Mouse (Mus musculus): ENCODE measurements at regions not wholly inside any gene's neighbourhood (a gene's known extent, or its start where the extent isn't known, plus 50 kb on each side); places are given as distances from the start of the nearest gene placed in this dataset.
A peak's percentile ranks its signal among the peaks of the same experiment; 100 is the strongest.

DNA sequence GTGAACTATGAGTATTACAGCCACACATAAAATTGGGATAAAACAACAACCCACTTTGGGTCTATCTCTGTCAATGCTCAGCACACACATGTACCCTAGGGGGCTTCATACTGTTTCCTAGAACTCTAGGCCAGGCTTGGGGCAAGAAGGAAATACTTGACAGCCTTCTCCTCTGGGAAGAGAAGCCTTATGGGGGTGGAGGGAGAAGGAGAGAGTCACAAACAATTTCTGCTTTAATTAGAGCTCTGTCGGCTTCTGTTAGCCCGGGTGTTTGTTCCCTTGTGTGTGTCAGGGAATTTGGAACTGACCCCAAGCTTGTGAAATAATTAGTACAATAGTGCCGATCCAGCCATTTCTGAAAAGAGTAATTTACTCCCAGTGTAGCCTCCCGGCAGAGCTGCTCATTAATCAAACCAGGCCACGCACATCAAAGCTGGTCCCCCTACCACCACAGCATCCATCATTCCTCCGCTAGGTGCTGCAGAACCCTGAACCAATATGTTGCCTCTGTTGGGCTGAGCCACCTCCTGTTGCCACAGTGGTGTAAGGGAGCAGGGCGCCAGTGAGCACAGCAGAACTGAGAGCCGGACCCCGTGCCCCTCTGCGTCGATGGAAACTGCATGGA lies 307.3 kb downstream of the Tmem114 start:
- Histone ChIP-seq H3K27me3 (no peaks in the 10 kb centered on the region), H3K9me3 (no peaks in the 10 kb centered on the region), H3K4me3 (replicated peaks) (no peak overlapping the region), H3K27ac (no peak overlapping the region), H3K9ac (no peak overlapping the region), H3K36me3 (replicated peaks) (no peaks in the 10 kb centered on the region), H3K4me2 (no peak overlapping the region), H3K4me1 (peaks cover 3% of the 10 kb centered on the region; the same call in 1 of the 2 replicates)
- ATAC-seq (ENCODE audit: low FRiP score) = peak; percentile 75; the same call in 1 of the 2 replicates
- WGBS = 46% methylated on average over 11 of the region's 11 CpGs

DNA sequence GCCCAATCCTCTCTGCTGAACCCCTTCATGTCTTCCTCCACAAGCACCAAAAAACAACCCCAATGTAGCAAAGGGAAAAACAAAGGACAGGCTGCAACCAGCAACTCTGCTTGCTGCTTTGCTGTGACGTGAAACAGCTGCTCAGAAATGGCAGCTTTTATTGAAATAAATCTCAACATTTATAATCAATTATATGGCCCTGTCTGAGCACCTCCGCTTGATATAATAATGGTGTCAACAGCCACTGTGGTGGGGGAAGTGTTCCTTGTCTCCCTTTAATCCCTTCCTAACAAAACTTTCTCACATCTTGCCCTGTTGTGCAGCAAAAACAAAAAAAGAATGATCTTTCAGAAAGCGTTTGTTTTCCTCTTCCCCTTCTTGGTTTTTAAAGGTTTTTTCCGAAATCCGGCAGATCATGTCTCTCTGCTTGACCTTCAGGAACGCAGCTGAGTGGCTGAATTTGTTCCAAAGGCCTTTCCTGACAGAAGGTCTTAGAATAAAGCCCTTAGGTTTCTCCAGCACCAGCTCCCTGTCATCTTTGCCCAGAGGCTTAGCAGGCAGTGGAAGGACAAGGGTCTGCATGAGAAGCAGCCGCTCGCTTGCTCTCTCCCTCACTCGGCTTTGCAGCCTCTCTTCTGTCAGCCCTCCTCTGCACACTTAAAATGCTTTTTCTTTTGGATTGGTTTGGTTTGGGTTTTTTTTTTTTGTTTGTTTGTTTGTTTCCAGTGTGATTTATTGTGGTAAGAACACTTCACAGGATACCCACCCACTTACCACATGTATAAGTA lies 313.4 kb downstream of the Tmem114 start:
- no peak for ATAC-seq (ENCODE audit: low FRiP score)
- Histone ChIP-seq H3K9ac (no peak overlapping the region), H3K9me3 (no peaks in the 10 kb centered on the region), H3K4me3 (replicated peaks) (no peak overlapping the region), H3K36me3 (replicated peaks) (no peaks in the 10 kb centered on the region), H3K27ac (no peak overlapping the region), H3K27me3 (no peaks in the 10 kb centered on the region), H3K4me2 (no peak overlapping the region), H3K4me1 (peaks cover 10% of the 10 kb centered on the region)
- 31% methylated on average over 9 of the region's 9 CpGs for WGBS

DNA sequence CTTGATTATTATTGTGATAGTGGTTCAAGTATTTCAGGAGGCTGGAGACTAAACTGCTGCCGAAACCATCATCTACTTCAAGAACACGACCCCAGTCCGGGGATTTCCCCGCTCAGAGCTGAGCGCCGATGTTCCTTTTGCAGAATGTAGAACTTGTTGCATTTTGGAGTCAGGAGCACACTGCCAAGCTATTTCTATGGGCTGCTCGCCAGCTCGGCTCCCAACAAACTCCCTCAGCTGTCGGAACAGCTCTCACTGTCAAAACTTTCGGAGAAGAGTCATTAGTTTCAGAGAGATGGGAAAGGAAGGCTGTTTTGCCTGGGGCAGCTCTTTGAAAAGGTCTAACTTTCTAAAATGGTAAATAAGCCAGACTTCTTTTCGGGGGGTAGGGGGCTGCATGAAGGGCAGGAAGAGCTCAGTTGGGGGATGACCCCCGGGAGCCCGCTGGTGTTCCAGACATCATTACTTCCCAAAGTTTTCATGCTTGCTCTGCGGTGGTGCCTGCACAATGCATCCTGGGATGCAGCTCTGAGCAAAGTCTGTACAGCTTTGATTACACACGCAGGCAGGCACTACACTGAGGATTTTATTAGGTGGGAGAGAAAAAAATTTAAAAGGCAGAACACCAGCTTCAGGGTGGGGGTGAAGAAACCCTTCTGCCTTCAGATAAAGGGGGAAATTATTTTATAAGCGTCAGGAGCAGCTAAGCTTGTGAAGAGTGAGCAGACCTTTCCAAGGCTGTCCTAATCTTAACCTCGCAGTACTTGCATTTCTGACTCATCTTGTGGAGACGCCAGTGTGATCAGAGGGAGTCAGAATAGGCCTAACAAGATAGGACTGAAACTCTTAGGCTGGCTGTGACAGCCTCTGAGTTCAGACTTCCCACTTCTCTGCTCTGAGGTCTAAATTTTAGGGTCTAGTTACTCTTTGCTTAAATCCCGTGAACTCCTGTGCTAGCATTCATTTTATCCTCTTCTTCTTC lies 316.5 kb downstream of the Tmem114 start:
- 76% methylated on average over 19 of the region's 19 CpGs for WGBS
- Histone ChIP-seq H3K4me1 (peaks cover 10% of the 10 kb centered on the region), H3K9ac (no peak overlapping the region), H3K36me3 (replicated peaks) (no peaks in the 10 kb centered on the region), H3K27me3 (no peaks in the 10 kb centered on the region), H3K9me3 (no peaks in the 10 kb centered on the region), H3K4me3 (replicated peaks) (no peak overlapping the region), H3K27ac (no peak overlapping the region), H3K4me2 (no peak overlapping the region)
- no peak for ATAC-seq (ENCODE audit: low FRiP score)

DNA sequence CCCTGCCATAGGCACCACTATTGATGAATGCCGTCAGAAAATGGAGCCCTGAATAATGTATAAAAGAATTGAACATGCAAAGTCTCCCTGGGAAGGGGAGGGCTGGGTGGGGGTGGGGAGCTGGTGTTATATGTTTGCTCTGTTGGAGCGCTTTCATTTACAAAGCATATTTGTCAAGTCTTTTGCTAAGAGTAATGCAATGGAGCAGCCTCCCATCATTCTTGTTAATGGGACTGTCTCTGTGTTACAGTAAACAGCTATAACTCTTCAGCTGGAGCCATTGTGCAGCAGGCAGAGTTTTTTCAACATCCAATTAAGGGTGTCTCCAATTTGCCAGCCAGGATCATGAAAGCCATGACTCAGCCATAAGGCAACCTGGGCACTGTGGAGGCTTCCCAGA lies 345.9 kb downstream of the Tmem114 start:
- no peak overlapping the region for H3K27ac ChIP-seq
- ATAC-seq (ENCODE audit: low FRiP score) = no peak
- H3K4me1 ChIP-seq = no peaks in the 10 kb centered on the region
- H3K4me3 ChIP-seq (replicated peaks) = no peak overlapping the region
- no peaks in the 10 kb centered on the region for H3K36me3 ChIP-seq (replicated peaks)
- H3K27me3 ChIP-seq = no peaks in the 10 kb centered on the region
- no peak overlapping the region for H3K4me2 ChIP-seq
- WGBS = 52% methylated on average over 2 of the region's 2 CpGs
- H3K9ac ChIP-seq = no peak overlapping the region
- no peaks in the 10 kb centered on the region for H3K9me3 ChIP-seq

DNA sequence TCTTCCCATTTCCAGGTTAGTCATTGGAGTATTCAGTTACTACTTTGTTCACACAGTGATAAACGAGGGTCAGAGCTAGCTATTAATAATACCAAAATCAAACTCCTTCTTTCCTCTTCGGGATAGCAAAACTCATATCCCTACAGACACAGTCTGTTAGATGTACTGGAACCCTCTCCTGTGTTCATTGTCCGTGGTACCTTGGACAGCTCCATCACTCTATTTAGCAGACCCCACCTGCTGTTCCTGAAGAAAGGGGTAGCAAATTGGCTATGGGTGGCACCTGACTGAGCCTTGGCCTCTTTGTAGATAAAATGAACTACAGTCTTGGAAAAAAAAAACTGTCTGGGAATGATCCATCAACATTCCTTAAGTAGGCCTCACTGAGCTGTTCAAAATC lies 346.5 kb downstream of the Tmem114 start:
- no peak for ATAC-seq (ENCODE audit: low FRiP score)
- Histone ChIP-seq H3K4me1 (no peaks in the 10 kb centered on the region), H3K9me3 (no peaks in the 10 kb centered on the region), H3K4me3 (replicated peaks) (no peak overlapping the region), H3K4me2 (no peak overlapping the region), H3K27me3 (no peaks in the 10 kb centered on the region), H3K9ac (no peak overlapping the region), H3K27ac (no peak overlapping the region), H3K36me3 (replicated peaks) (no peaks in the 10 kb centered on the region)
- 59% methylated on average over 3 of the region's 3 CpGs for WGBS

DNA sequence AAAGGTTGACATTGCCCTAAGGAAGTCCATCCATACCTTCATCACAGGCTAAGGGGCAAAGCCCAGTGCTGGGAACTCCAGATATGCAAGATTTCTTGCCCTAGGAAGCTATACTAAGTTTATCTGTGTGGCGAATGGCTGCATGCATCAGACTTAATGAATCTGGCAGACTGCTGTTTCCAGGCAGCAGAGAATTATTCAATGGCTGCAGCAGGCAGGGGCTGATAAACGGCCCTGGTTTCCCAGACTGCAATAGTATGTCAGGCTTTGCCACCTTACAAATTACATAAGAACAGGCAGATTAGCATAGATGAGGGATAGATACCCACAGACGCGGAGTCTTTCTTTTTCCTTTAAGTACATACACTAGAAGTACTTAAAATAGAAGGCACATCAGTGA lies 350.2 kb downstream of the Tmem114 start:
- H3K4me1 ChIP-seq = no peaks in the 10 kb centered on the region
- H3K4me2 ChIP-seq = no peak overlapping the region
- 76% methylated on average over 4 of the region's 4 CpGs for WGBS
- no peaks in the 10 kb centered on the region for H3K36me3 ChIP-seq (replicated peaks)
- no peaks in the 10 kb centered on the region for H3K9me3 ChIP-seq
- no peak overlapping the region for H3K27ac ChIP-seq
- H3K9ac ChIP-seq = no peak overlapping the region
- ATAC-seq (ENCODE audit: low FRiP score) = no peak
- no peak overlapping the region for H3K4me3 ChIP-seq (replicated peaks)
- no peaks in the 10 kb centered on the region for H3K27me3 ChIP-seq

DNA sequence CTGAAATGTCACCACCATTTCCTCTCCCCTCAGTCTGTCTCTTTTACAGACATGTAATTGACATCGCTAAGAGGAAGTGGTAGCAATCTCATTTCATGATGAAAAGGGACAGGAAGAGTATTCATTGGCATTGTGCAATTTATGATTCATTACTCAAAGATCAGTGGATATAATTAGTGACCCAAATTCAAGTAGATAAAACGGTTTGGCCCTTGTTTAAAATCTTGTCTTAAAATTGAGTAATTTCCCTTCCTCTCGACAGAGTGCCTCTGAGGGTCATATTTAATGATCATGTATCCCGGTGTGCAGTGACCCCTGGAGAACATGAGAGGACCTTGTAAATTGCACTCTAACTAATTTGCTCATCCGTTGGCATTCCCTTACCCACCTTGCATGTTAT lies 371.0 kb downstream of the Tmem114 start:
- Histone ChIP-seq H3K4me1 (no peaks in the 10 kb centered on the region), H3K9ac (no peak overlapping the region), H3K4me2 (no peak overlapping the region), H3K4me3 (replicated peaks) (no peak overlapping the region), H3K27ac (no peak overlapping the region), H3K27me3 (no peaks in the 10 kb centered on the region), H3K9me3 (no peaks in the 10 kb centered on the region), H3K36me3 (replicated peaks) (no peaks in the 10 kb centered on the region)
- ATAC-seq (ENCODE audit: low FRiP score) = no peak
- 73% methylated on average over 5 of the region's 5 CpGs for WGBS

DNA sequence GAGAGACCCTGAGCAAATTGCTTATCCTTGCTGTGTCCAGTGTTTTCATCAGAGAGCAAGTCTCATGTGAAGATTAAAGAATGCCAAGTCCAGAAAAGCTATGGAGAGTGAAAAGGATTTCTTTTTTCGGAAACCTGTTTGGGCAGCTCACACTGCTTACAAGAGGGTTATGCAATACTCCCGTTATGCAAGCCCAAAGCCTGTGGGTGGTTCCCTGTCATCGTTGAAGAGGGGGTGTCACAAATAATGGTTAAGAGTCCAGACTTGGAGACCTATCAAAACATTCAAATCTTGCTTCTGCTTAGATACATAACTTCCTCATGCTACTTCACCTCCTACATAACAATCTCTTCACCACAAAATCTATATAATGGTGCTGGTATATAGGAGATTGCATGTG lies 416.0 kb downstream of the Tmem114 start:
- Histone ChIP-seq H3K27me3 (no peaks in the 10 kb centered on the region), H3K9me3 (no peaks in the 10 kb centered on the region), H3K36me3 (replicated peaks) (no peaks in the 10 kb centered on the region), H3K4me3 (replicated peaks) (no peak overlapping the region), H3K27ac (no peak overlapping the region), H3K4me1 (no peaks in the 10 kb centered on the region), H3K9ac (no peak overlapping the region), H3K4me2 (no peak overlapping the region)
- 75% methylated on average over 3 of the region's 3 CpGs for WGBS
- no peak for ATAC-seq (ENCODE audit: low FRiP score)

DNA sequence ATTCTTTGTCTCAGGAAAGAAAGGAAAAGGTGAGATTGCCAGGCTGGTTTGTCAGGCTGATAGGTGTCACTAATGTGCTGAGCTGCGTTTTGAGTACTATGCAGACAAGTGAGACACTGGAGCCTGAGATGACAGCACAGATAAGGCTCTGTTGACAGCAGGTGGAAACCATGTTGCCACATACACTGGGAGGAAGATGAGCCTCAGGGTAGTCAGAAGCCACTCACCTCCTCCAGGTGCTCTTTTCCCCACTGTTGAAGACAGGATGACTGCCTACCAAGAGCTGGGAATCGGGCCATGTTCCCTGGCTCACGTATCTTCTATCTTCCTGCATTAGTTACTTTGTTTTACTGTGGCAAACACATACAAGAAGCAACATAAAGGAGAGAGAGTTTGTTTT lies 418.3 kb downstream of the Tmem114 start:
- no peaks in the 10 kb centered on the region for H3K4me1 ChIP-seq
- ATAC-seq (ENCODE audit: low FRiP score) = no peak
- H3K4me3 ChIP-seq (replicated peaks) = no peak overlapping the region
- H3K27me3 ChIP-seq = no peaks in the 10 kb centered on the region
- H3K4me2 ChIP-seq = no peak overlapping the region
- no peaks in the 10 kb centered on the region for H3K36me3 ChIP-seq (replicated peaks)
- no peak overlapping the region for H3K27ac ChIP-seq
- H3K9me3 ChIP-seq = no peaks in the 10 kb centered on the region
- no peak overlapping the region for H3K9ac ChIP-seq
- 87% methylated on average over 3 of the region's 3 CpGs for WGBS

DNA sequence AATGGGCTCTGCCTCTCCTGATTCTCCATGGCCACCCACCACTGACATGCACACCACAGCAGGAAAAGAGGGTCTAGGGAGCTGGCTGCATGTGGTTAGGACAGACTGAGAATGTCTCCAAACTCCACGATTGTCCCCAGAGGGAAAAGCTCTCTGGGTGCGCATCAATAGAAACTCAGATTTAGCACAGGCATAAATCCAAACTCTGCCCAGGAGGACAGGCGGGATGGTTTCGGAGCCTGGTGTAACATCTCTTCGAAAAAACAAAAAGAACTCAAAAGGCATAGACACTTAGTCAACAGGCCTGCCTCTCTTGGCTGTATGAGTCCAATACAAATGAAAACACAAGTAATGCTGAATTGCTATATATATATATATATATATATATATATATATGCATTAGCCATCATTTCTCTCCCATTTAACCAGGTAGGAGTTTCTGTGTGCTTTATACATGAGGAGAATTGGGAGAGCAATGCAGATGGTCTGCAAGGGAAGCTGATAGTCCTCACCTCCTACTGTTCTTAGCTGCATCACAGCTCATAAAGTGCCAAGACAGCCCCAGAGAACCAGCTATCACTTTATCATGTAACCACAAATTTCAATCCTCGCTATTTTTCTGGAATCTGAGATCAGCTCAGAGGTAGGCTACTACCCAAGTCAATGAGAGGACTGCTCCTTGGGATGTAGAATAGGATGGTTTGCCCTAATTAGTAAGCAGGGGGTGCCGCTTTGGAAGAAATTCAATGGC lies 422.4 kb downstream of the Tmem114 start:
- Histone ChIP-seq H3K4me1 (no peaks in the 10 kb centered on the region), H3K4me2 (no peak overlapping the region), H3K27ac (no peak overlapping the region), H3K36me3 (replicated peaks) (no peaks in the 10 kb centered on the region), H3K4me3 (replicated peaks) (no peak overlapping the region), H3K27me3 (no peaks in the 10 kb centered on the region), H3K9me3 (0 out of 2 replicates have a peak, but pooled peaks cover 4% of the 10 kb centered on the region), H3K9ac (no peak overlapping the region)
- ATAC-seq (ENCODE audit: low FRiP score) = no peak
- 90% methylated on average over 7 of the region's 7 CpGs for WGBS

DNA sequence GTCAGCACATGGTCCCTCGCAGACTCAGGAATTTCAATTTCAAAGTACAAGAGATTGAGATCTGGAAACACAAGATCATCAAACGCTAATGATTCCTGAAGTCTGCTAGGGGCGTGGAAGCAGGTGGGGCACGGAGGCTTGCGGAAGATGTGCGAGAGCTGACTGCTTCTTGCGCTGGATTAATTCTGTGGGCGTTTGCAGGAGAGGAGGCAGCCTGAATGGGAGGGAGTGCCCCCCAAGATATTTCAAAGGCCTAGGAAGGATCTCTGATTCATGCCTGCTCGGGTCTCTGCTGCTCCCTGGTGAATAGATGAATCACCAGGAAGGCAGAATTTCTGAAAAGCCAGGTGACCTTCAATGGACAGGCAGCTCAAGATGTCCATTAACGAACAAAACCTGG lies 442.1 kb downstream of the Tmem114 start:
- Histone ChIP-seq H3K9ac (no peak overlapping the region), H3K9me3 (no peaks in the 10 kb centered on the region), H3K4me1 (no peaks in the 10 kb centered on the region), H3K36me3 (replicated peaks) (no peaks in the 10 kb centered on the region), H3K4me3 (replicated peaks) (no peak overlapping the region), H3K27me3 (peaks cover 4% of the 10 kb centered on the region; the same call in 1 of the 2 replicates), H3K4me2 (no peak overlapping the region), H3K27ac (no peak overlapping the region)
- WGBS = 48% methylated on average over 10 of the region's 10 CpGs
- ATAC-seq (ENCODE audit: low FRiP score) = no peak

DNA sequence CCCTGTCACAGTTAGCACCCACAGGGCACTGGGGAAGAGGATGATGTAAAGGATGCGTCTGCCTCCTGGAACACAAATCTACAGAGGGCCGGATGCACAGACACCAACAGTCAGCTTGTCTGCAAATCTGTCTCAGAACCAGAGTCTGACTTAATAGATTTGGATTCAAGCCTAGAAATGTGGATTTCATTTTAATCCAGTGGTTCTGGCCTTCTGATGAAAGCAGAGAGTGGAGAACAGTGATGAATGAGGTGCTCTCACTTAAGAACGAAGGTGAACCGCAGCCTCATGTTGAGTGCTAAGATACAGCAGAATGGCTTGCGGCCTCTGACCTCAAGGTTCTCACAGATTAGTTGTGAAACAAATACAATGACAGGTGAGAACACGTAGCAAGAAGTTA lies 446.5 kb downstream of the Tmem114 start:
- H3K36me3 ChIP-seq (replicated peaks) = no peaks in the 10 kb centered on the region
- WGBS = 82% methylated on average over 6 of the region's 6 CpGs
- H3K9ac ChIP-seq = no peak overlapping the region
- H3K27me3 ChIP-seq = peaks cover 4% of the 10 kb centered on the region; the same call in 1 of the 2 replicates
- no peak overlapping the region for H3K4me3 ChIP-seq (replicated peaks)
- no peak overlapping the region for H3K27ac ChIP-seq
- no peak for ATAC-seq (ENCODE audit: low FRiP score)
- H3K9me3 ChIP-seq = no peaks in the 10 kb centered on the region
- H3K4me1 ChIP-seq = no peaks in the 10 kb centered on the region
- H3K4me2 ChIP-seq = no peak overlapping the region

All from forebrain, embryonic 12.5 days (tissue).